Mouse (Mus musculus): ENCODE measurements at regions not wholly inside any gene's neighbourhood (a gene's known extent, or its start where the extent isn't known, plus 50 kb on each side); places are given as distances from the start of the nearest gene placed in this dataset.

- no peak for TF ChIP-seq CTCF (IDR thresholded peaks at IDR 0.05; ENCODE audit: control insufficient read depth, insufficient read depth, insufficient replicate concordance, low read depth, low read length)
- no peak for TF ChIP-seq POLR2A (IDR thresholded peaks at IDR 0.05; ENCODE audit: control insufficient read depth, low read depth, low read length)
Observed at GRCm38 (mm10) chr4:29039993-29040392, 227.1 kb downstream of the Epha7 start.

All from testis, adult 2 months (tissue).